Mouse (Mus musculus): ENCODE measurements around the gene Olfr295. TPM values are rescaled to one million over a fixed set of nuclear protein-coding genes. Genes with fewer than 3 reads are reported as not detected.

Gene Olfr295
- not detected in 2 replicates for polyA plus RNA-seq (2015; fragmentation: Nextera tagmentation; extraction: Ambion mirVana)

DNA sequence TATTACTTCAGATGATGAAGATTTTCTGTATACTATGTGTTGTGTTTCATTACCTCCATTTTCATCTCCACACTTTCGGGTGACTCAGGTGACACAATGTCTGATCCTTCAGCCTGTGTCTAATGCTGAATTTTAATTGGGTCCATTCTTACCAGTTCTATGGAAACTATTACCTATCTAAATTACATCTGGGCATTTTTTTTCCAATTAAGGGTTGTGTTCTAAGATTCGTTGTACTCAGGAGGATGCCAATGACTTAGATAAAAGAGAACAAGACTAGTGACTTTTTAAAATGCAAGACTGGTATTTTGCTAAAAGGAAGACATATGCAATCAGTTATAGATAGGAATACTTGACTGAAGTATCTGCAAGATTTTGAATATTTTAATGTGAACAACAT lies at the start of gene Olfr295:
Gene Olfr295, plus strand, starts transcription at position 301 of the 400 bp plus-strand sequence.
- no peak for DNase-seq
- no peaks in the 10 kb centered on the region for H3K27me3 ChIP-seq
- H3K27ac ChIP-seq: no peak within 1 kb of the TSS
- no peak within 1 kb of the TSS for H3K4me3 ChIP-seq (replicated peaks)
- H3K9me3 ChIP-seq (replicated peaks): no peaks in the 10 kb centered on the region
- no peaks in the 10 kb centered on the region for H3K4me1 ChIP-seq (replicated peaks)
- H3K9ac ChIP-seq: no peak within 1 kb of the TSS
- 46% methylated on average over 2 of the region's 2 CpGs for WGBS (ENCODE audit: insufficient replicate concordance)
- no peak for ATAC-seq (ENCODE audit: low read depth)
- H3K4me2 ChIP-seq: no peak within 1 kb of the TSS
- H3K36me3 ChIP-seq: no peaks in the 10 kb centered on the region

GRCm38 (mm10) chr7:86616543-86616942 lies 32.9 kb downstream of the Olfr295 start, which contains the start of gene Olfr294:
TSS of gene Olfr294 (minus strand) at chr7:86616643.
- Histone ChIP-seq H3K36me3 (no peaks in the 10 kb centered on the region), H3K4me3 (replicated peaks) (no peak within 1 kb of the TSS), H3K27ac (no peak within 1 kb of the TSS), H3K4me2 (no peak within 1 kb of the TSS), H3K4me1 (replicated peaks) (no peaks in the 10 kb centered on the region), H3K9ac (no peak within 1 kb of the TSS), H3K9me3 (replicated peaks) (no peaks in the 10 kb centered on the region), H3K27me3 (no peaks in the 10 kb centered on the region)
- no peak for ATAC-seq (ENCODE audit: low read depth)
- DNase-seq: no peak
- 28% methylated on average over 2 of the region's 2 CpGs for WGBS (ENCODE audit: insufficient replicate concordance)

Other genes starting within 250 kb of the Olfr295 start
- not detected in 2 replicates for gene Olfr307, start 246.3 kb upstream of the Olfr295 start, polyA plus RNA-seq (2015; fragmentation: Nextera tagmentation; extraction: Ambion mirVana)
- not detected in 2 replicates for gene Olfr305, start 216.9 kb upstream of the Olfr295 start, polyA plus RNA-seq (2015; fragmentation: Nextera tagmentation; extraction: Ambion mirVana)
- not detected in 2 replicates for gene Olfr304, start 197.2 kb upstream of the Olfr295 start, polyA plus RNA-seq (2015; fragmentation: Nextera tagmentation; extraction: Ambion mirVana)
- not detected in 2 replicates for gene Olfr303, start 186.1 kb upstream of the Olfr295 start, polyA plus RNA-seq (2015; fragmentation: Nextera tagmentation; extraction: Ambion mirVana)
- not detected in 2 replicates for gene Olfr301, start 180.0 kb upstream of the Olfr295 start, polyA plus RNA-seq (2015; fragmentation: Nextera tagmentation; extraction: Ambion mirVana)
- not detected in 2 replicates for gene Olfr299, start 123.9 kb upstream of the Olfr295 start, polyA plus RNA-seq (2015; fragmentation: Nextera tagmentation; extraction: Ambion mirVana)
- not detected in 2 replicates for gene Olfr298, start 91.4 kb upstream of the Olfr295 start, polyA plus RNA-seq (2015; fragmentation: Nextera tagmentation; extraction: Ambion mirVana)
- not detected in 2 replicates for gene Olfr297, start 63.9 kb upstream of the Olfr295 start, polyA plus RNA-seq (2015; fragmentation: Nextera tagmentation; extraction: Ambion mirVana)
- gene Olfr294, start 32.8 kb downstream of the Olfr295 start, polyA plus RNA-seq (2015; fragmentation: Nextera tagmentation; extraction: Ambion mirVana): not detected in 2 replicates
- gene Olfr293, start 65.2 kb downstream of the Olfr295 start, polyA plus RNA-seq (2015; fragmentation: Nextera tagmentation; extraction: Ambion mirVana): not detected in 2 replicates
- not detected in 2 replicates for gene Olfr292, start 104.5 kb downstream of the Olfr295 start, polyA plus RNA-seq (2015; fragmentation: Nextera tagmentation; extraction: Ambion mirVana)
- not detected in 2 replicates for gene Folh1, start 192.1 kb downstream of the Olfr295 start, polyA plus RNA-seq (2015; fragmentation: Nextera tagmentation; extraction: Ambion mirVana)
- not detected in 2 replicates for gene Vmn2r77, start 211.2 kb downstream of the Olfr295 start, polyA plus RNA-seq (2015; fragmentation: Nextera tagmentation; extraction: Ambion mirVana)

Data from liver, embryonic 13.5 days (tissue).